Mouse (Mus musculus) neural tube, embryonic 14.5 days (tissue): ENCODE measurements around the gene Arl6ip5. TPM values are rescaled to one million over a fixed set of nuclear protein-coding genes. Genes with fewer than 3 reads are reported as not detected.

ENCODE experiments used
- ATAC-seq: fragments of 200-750 bp; cut with Nextera tagmentation; 2 replicates; pipeline ENCODE4 v1.8.0; 2017; ENCODE audit warnings: low read depth, mild to moderate bottlenecking, moderate TSS enrichment, moderate library complexity
- H3K27ac ChIP-seq: fragments of 300-500 bp; sonication (generic); 2 replicates; pipeline ENCODE4 v1.5.1; 2014; ENCODE audit warnings: low read depth, mild to moderate bottlenecking, control low read depth, low read length, moderate library complexity, mixed read lengths
- H3K27me3 ChIP-seq: fragments of 300-500 bp; sonication (generic); 2 replicates; pipeline ENCODE4 v1.6.1; 2014; ENCODE audit warnings: low read length; ENCODE audit not compliant: control insufficient read depth, insufficient read depth
- H3K36me3 ChIP-seq: fragments of 300-500 bp; sonication (generic); 2 replicates; pipeline ENCODE4 v1.6.1; 2014; ENCODE audit warnings: low read length, mixed read lengths; ENCODE audit not compliant: control insufficient read depth, insufficient read depth
- H3K4me1 ChIP-seq: fragments of 300-500 bp; sonication (generic); 2 replicates; pipeline ENCODE4 v1.6.1; 2014; ENCODE audit warnings: low read length; ENCODE audit not compliant: control insufficient read depth, insufficient read depth
- H3K4me2 ChIP-seq: fragments of 300-500 bp; sonication (generic); 2 replicates; pipeline ENCODE4 v1.6.1; 2014; ENCODE audit warnings: mild to moderate bottlenecking, low read depth, low read length, control low read depth
- H3K4me3 ChIP-seq: fragments of 300-500 bp; sonication (generic); 2 replicates; pipeline ENCODE4 v1.5.1; 2014; ENCODE audit warnings: low read depth, low read length, control low read depth, mixed read lengths
- H3K9ac ChIP-seq: fragments of 300-500 bp; sonication (generic); replicated peaks from 2 replicates; pipeline ENCODE4 v1.6.1; 2014; ENCODE audit warnings: low read depth, mild to moderate bottlenecking, control low read depth, low read length, mixed read lengths
- H3K9me3 ChIP-seq: fragments of 300-500 bp; sonication (generic); 2 replicates; pipeline ENCODE4 v1.6.1; 2016; ENCODE audit warnings: low read length; ENCODE audit not compliant: control insufficient read depth
- WGBS: fragments of 180-500 bp; shearing (Covaris S2); extraction: QIAGEN DNeasy Blood & Tissue Kit; methylation state at CpG from one replicate; pipeline ENCODE4 v1.1.7; 2014; 5-methylcytosine and 5-hydroxymethylcytosine counted together
- polyA plus RNA-seq: library from polyadenylated mRNA; unstranded; fragments of >200 nt; fragmentation: Nextera tagmentation; extraction: Ambion mirVana; gene quantifications from 2 replicates; pipeline ENCODE4 v1.2.1, GENCODE M21; 2014

Arl6ip5 gene
- polyA plus RNA-seq, 1 experiment from 2014 or later: 64.8 TPM

DNA sequence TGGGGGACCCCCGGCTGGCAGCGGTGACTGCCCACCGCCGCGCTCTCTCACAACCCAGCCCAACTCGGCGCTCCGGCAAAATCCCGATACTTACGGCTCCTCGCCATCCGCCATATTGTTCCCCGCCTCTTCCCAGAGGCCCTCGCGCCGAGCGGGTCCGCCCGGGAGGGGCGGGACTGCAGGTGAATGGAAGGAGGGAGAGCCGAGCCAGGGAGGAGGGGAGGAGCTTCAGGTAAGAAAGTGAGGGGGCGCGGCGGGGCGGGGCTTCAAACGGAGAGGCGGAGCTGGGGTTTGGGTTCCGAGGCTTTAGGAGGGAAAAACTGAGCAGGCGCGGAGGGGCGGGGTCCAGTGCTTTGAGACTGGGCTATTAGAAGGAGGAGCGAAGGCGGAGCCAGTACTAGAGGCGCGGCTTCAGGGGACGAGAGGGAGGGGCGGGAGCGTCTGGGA is 5.0 kb upstream of the Arl6ip5 start, which contains the start of gene Uba3:
Gene Uba3 (minus strand): TSS at position 209 of the 447 bp plus-strand sequence.
- H3K4me3 ChIP-seq: peak within 1 kb of the TSS; percentile 88
- peak; percentile 97 for ATAC-seq
- peak within 1 kb of the TSS; percentile 80 for H3K27ac ChIP-seq
- peak within 1 kb of the TSS; percentile 91 for H3K9ac ChIP-seq
- peaks cover 9% of the 10 kb centered on the region; the same call in 1 of the 2 replicates for H3K4me1 ChIP-seq
- under 1% methylated on average over 35 of the region's 38 CpGs for WGBS
- no peaks in the 10 kb centered on the region for H3K27me3 ChIP-seq
- peak within 1 kb of the TSS; percentile 68 for H3K4me2 ChIP-seq
- H3K9me3 ChIP-seq: no peaks in the 10 kb centered on the region
- no peaks in the 10 kb centered on the region for H3K36me3 ChIP-seq

DNA sequence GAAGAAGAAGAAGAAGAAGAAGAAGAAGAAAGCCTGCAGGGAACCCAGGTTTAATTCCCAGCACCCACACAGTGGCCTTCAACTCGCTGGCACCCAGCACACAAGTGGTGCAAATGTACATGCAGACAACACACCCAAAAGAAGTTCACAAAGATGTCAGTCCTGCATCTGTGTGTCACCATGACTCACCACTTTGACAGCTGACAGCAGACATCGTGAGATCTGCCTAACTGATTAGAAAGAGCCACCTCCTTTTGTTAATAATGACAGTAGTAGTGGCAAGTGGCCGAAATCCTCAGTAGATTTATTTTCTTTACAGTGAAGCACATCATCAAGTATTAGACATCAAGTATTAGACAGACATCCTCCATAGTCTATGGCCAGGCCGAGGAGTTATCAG is 3.4 kb upstream of the Arl6ip5 start:
- Histone ChIP-seq H3K4me2 (no peak overlapping the region), H3K27ac (no peak overlapping the region), H3K9me3 (no peaks in the 10 kb centered on the region), H3K4me3 (no peak overlapping the region), H3K36me3 (no peaks in the 10 kb centered on the region), H3K9ac (no peak overlapping the region), H3K27me3 (no peaks in the 10 kb centered on the region), H3K4me1 (peaks cover 12% of the 10 kb centered on the region; the same call in 1 of the 2 replicates)
- 84% methylated on average over 4 of the region's 4 CpGs for WGBS
- ATAC-seq: no peak

DNA sequence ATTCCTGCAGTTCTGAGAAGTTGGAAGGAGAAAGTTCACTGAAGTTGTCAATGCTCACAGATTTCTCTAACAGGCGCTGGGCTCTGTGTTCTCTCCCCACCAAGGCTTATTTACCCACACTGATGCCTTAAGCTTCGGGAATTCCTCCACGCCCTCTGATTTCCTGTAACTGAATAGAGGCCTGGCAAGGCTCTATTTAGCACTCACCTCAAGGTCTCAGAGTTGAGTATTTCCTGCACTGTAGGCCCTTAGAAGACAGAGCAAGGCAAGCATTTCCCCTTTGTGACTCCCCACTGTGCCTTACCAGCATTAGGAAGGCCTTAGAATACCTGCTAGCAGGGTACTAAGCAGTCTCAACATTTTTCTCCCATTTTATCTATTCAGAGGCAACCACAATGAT is 2.1 kb upstream of the Arl6ip5 start:
- Histone ChIP-seq H3K27ac (no peak overlapping the region; the same call in 1 of the 2 replicates), H3K36me3 (no peaks in the 10 kb centered on the region), H3K4me2 (no peak overlapping the region), H3K27me3 (no peaks in the 10 kb centered on the region), H3K9ac (no peak overlapping the region), H3K9me3 (no peaks in the 10 kb centered on the region), H3K4me3 (no peak overlapping the region), H3K4me1 (peaks cover 11% of the 10 kb centered on the region; the same call in 1 of the 2 replicates)
- no peak for ATAC-seq
- 41% methylated on average over 3 of the region's 3 CpGs for WGBS

DNA sequence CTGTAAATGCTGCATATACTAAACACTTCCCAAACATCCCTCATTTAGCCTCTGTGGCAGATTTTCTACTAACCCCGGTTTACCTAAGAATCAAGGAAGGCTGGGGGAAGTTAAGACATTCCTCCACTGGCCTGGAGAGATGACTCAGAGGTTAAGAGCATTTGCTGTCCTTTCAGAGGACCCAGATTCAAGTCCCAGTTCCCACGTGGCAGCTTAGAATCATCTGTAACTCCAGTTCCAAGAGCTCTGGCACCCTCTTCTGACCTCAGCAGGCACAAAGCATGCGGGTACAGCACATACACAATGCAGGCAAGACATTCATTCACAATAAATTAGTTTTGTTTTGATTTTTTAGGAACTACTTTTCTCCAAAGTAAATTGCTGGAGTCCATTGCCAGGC is 1.3 kb upstream of the Arl6ip5 start:
- no peak overlapping the region for H3K27ac ChIP-seq
- 54% methylated on average over 3 of the region's 3 CpGs for WGBS
- H3K9ac ChIP-seq: no peak overlapping the region
- no peak for ATAC-seq
- no peaks in the 10 kb centered on the region for H3K9me3 ChIP-seq
- H3K4me2 ChIP-seq: no peak overlapping the region
- peaks cover 8% of the 10 kb centered on the region; the same call in 1 of the 2 replicates for H3K4me1 ChIP-seq
- H3K4me3 ChIP-seq: no peak overlapping the region
- no peaks in the 10 kb centered on the region for H3K27me3 ChIP-seq
- H3K36me3 ChIP-seq: no peaks in the 10 kb centered on the region

DNA sequence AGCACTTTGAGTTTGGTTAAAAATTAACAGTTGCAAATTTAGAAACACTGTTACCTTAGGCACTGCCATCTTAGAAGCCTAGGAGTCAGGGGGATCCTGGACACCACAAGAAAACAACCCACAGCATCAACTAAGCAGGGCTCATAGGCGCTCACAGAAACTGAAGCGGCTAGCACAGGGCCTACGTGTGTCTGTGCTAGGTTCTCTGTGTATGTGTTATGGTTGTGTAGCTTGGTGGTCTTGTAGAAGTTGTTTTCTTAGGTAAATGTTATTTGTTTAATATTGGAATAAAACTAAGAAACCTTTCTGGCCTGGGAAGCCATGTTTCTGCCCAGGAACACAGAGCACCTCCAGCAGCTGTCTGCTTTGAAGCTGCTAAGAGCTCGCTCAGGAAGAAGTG is 738 bp upstream of the Arl6ip5 start:
- no peak overlapping the region for H3K9ac ChIP-seq
- H3K27me3 ChIP-seq: no peaks in the 10 kb centered on the region
- no peak overlapping the region for H3K4me2 ChIP-seq
- H3K27ac ChIP-seq: no peak overlapping the region
- ATAC-seq: no peak
- no peaks in the 10 kb centered on the region for H3K36me3 ChIP-seq
- WGBS: 89% methylated on average over 4 of the region's 4 CpGs
- H3K4me1 ChIP-seq: peaks cover 4% of the 10 kb centered on the region; the same call in 1 of the 2 replicates
- H3K9me3 ChIP-seq: no peaks in the 10 kb centered on the region
- H3K4me3 ChIP-seq: no peak overlapping the region

DNA sequence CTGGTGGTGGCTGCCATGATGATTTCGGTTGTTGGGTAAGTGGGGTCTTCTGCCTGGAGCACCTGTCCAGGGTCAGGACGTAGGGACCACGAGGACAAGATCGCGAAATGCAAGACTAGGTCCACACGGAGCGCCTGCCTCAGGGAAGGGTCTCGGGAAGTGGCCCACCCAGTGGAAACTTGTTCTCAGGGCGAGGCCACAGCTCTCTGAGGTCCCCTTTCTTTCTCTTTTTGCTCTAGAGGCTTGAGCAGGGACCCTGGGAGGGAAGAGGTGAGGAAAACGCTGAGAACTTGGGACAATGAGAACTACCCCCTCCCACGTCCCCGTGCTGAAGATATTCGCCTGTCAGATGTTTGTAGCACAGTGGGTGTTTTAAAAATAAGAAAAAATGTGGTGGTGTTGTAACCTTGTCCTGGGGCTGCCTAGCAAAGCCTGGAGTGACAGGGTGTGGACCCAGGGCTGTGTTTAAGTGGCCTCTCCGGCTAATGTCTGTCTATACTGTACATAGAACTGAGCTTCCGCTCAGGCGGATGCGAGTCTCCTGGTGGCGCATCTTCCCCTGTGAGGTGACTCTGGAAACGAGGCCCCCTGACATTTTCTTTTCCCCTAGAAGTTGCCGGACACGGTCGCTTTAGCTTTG is 593 bp downstream of the Arl6ip5 start:
- ATAC-seq: peak; percentile 60
- Histone ChIP-seq H3K27me3 (no peaks in the 10 kb centered on the region), H3K27ac (peak overlapping the region; percentile 52; the same call in 1 of the 2 replicates), H3K4me1 (peaks cover 4% of the 10 kb centered on the region; the same call in 1 of the 2 replicates), H3K9me3 (no peaks in the 10 kb centered on the region), H3K9ac (peak overlapping the region; percentile 79), H3K4me3 (peak overlapping the region; percentile 67), H3K36me3 (no peaks in the 10 kb centered on the region), H3K4me2 (peak overlapping the region; percentile 80)
- 4% methylated on average over 22 of the region's 22 CpGs for WGBS

DNA sequence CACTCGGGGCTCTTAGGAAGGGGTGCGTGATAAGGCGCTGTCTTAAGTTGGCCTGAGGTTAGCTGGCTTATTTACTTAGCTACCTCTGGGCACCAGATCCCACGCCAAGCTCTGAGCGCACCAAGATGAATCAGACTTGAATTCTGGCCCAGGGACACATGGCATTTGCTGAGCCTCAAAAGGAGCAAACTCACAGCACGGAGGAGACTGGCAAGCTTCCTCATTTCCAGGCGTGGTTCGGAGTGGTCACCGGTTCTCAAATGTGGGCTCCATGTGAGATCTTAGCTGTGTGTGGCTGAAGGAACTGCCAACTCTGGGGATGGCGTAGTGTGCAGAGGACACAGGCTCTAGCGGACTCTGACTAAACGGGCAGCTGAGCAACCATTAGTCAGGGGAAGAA is 1.5 kb downstream of the Arl6ip5 start:
- WGBS: 73% methylated on average over 12 of the region's 12 CpGs
- no peaks in the 10 kb centered on the region for H3K27me3 ChIP-seq
- no peak overlapping the region for H3K9ac ChIP-seq
- H3K4me2 ChIP-seq: peak overlapping the region; percentile 80
- H3K27ac ChIP-seq: no peak overlapping the region
- peak overlapping the region; percentile 67 for H3K4me3 ChIP-seq
- peaks cover 4% of the 10 kb centered on the region; the same call in 1 of the 2 replicates for H3K4me1 ChIP-seq
- ATAC-seq: no peak
- H3K9me3 ChIP-seq: no peaks in the 10 kb centered on the region
- H3K36me3 ChIP-seq: no peaks in the 10 kb centered on the region

DNA sequence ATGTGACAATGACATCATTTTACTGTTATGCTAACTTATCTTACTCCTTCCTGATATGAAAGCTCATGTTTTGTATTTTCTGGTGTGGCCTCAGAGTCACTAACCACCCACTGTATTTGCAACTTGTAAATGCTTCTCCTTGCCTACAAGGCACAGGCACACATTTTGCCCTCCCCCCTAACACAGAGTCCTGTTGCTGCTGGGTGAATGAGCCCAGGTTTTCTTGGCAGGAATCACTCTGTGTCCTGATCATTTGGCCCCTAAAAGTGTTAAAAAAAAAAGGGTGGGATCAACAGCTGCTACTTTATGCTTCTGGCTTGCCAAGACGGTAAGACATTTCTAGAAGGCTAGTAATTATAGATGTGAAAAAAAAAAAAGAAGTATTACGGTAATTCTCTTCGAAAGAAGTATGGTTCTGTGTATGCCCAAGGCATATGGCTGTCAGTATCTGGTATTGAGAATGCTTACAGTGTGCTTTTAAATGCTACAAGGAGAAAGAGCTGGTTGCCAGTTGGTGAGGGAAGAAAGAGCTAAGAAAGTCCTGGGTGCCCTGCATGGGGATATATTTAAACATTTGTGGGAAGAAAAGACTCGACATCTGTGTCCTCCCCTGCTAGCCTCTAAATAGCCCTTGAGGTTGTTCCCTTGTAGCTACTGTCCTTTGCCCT is 5.8 kb downstream of the Arl6ip5 start:
- H3K4me3 ChIP-seq: no peak overlapping the region
- WGBS: 75% methylated on average over 4 of the region's 4 CpGs
- H3K27me3 ChIP-seq: no peaks in the 10 kb centered on the region
- ATAC-seq: no peak
- no peaks in the 10 kb centered on the region for H3K9me3 ChIP-seq
- peaks cover 4% of the 10 kb centered on the region; the same call in 1 of the 2 replicates for H3K4me1 ChIP-seq
- no peaks in the 10 kb centered on the region for H3K36me3 ChIP-seq
- H3K9ac ChIP-seq: no peak overlapping the region
- no peak overlapping the region for H3K27ac ChIP-seq
- no peak overlapping the region for H3K4me2 ChIP-seq

DNA sequence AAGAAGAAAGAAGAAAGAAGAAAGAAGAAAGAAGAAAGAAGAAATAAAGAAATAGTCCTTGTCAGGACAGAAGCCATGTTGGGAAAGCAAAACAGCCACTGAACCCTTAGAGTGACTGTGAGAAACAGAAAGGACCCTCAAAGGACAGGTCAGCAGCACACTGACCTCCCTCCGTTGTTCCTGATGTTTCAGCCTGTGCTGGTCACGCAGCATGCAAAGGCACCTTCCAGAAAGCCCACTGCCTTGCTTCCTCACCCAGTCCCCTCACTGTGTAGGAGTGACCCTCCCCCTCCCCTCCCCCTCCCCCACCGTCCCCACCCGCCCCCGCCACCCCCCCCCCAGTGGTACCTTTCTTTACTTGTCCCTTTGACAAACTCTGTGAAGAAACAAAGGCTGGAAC is 10.2 kb downstream of the Arl6ip5 start:
- H3K36me3 ChIP-seq: no peaks in the 10 kb centered on the region
- WGBS: 79% methylated on average over 2 of the region's 5 CpGs

More for the DNA sequence above, 10.2 kb downstream of the Arl6ip5 start:
- no peak overlapping the region for H3K9ac ChIP-seq
- H3K4me1 ChIP-seq: no peaks in the 10 kb centered on the region
- no peak overlapping the region for H3K4me3 ChIP-seq
- no peak overlapping the region for H3K27ac ChIP-seq
- H3K27me3 ChIP-seq: no peaks in the 10 kb centered on the region
- H3K4me2 ChIP-seq: no peak overlapping the region
- H3K9me3 ChIP-seq: no peaks in the 10 kb centered on the region
- ATAC-seq: no peak
